In genomic region chr2:60855006-60855405, GRCm38 (mm10) we compare ENCODE assay signal across 8 mouse cellular contexts.
DNase-seq lines count a peak whose midpoint lies in the region; ATAC-seq and TF ChIP-seq lines count a peak whose summit lies in the region.

No protein-coding gene starts in this region.

- no peaks in the 10 kb centered on the region for H3K9me3 ChIP-seq in lung, postnatal 0 days (ENCODE audit: low read length)
- H3K9me3 ChIP-seq in forebrain, embryonic 16.5 days (ENCODE audit: control insufficient read depth, low read length): no peaks in the 10 kb centered on the region

- no peaks in the 10 kb centered on the region for H3K27me3 ChIP-seq in lung, postnatal 0 days (replicated peaks; ENCODE audit: insufficient read depth, low read length)
- no peaks in the 10 kb centered on the region for H3K27me3 ChIP-seq in forebrain, embryonic 16.5 days (replicated peaks; ENCODE audit: control insufficient read depth, insufficient read depth, low read length)

- 6% methylated on average over 4 of the region's 4 CpGs for whole genome bisulfite sequencing in lung, adult 2 months
- 11% methylated on average over 4 of the region's 4 CpGs for WGBS in lung, postnatal 0 days
- 59% methylated on average over 4 of the region's 4 CpGs for WGBS in forebrain, embryonic 16.5 days

- H3K36me3 ChIP-seq in lung, postnatal 0 days (ENCODE audit: insufficient read depth, low read length): no peaks in the 10 kb centered on the region
- no peaks in the 10 kb centered on the region for H3K36me3 ChIP-seq in forebrain, embryonic 16.5 days (ENCODE audit: control insufficient read depth, insufficient read depth)

- no peak overlapping the region for H3K4me3 ChIP-seq in lung, adult 2 months (replicated peaks; ENCODE audit: extremely low read depth, low read depth, low read length)
- H3K4me3 ChIP-seq in lung, postnatal 0 days (ENCODE audit: low read depth, low read length): no peak overlapping the region
- H3K4me3 ChIP-seq in forebrain, embryonic 16.5 days (replicated peaks; ENCODE audit: low read length): no peak overlapping the region

- TF ChIP-seq CTCF in lung, adult 2 months (IDR thresholded peaks at IDR 0.05; ENCODE audit: insufficient read depth, low read length): no peak
- no peak for TF ChIP-seq CTCF in lung, postnatal 0 days (IDR thresholded peaks at IDR 0.05)

- no peak for TF ChIP-seq POLR2A in lung, adult 2 months (IDR thresholded peaks at IDR 0.05; ENCODE audit: borderline replicate concordance, extremely low read depth, low read depth, low read length)

- peak; percentile 67 to 84 for DNase-seq in lung, adult 18-20 months
- DNase-seq in lung, adult 2 months: no peak
- DNase-seq in fat pad, adult 2 months (ENCODE audit: extremely low read depth, low read depth, low spot score): peak; percentile 39
- DNase-seq in kidney, adult 18-20 months: peak; percentile 44
- peak; percentile 82 for DNase-seq in lung, postnatal 0 days (ENCODE audit: low spot score)
- no peak for DNase-seq in spleen, postnatal 4 days (ENCODE audit: low spot score in 2 of 2)
- DNase-seq in cerebellum, postnatal 4 days (ENCODE audit: low spot score in 2 of 2): no peak

- TF ChIP-seq EP300 in lung, postnatal 0 days (IDR thresholded peaks at IDR 0.05): peak; percentile 21; the same call in 1 of the 2 replicates

- peak; percentile 83 for ATAC-seq in lung, postnatal 0 days
- ATAC-seq in forebrain, embryonic 16.5 days: no peak

- H3K4me1 ChIP-seq in lung, adult 2 months (ENCODE audit: control insufficient read depth, insufficient read depth, low read length): peaks cover 33% of the 10 kb centered on the region
- peaks cover 20% of the 10 kb centered on the region; the same call in 1 of the 2 replicates for H3K4me1 ChIP-seq in lung, postnatal 0 days (ENCODE audit: insufficient read depth, low read depth, low read length)
- H3K4me1 ChIP-seq in forebrain, embryonic 16.5 days (replicated peaks; ENCODE audit: control insufficient read depth, insufficient read depth, low read length): no peaks in the 10 kb centered on the region

- peak overlapping the region; percentile 4 for H3K27ac ChIP-seq in lung, postnatal 0 days (ENCODE audit: low read length)
- H3K27ac ChIP-seq in forebrain, embryonic 16.5 days (ENCODE audit: low read length): no peak overlapping the region

- H3K4me2 ChIP-seq in lung, postnatal 0 days (replicated peaks; ENCODE audit: low read depth, low read length): no peak overlapping the region
- H3K4me2 ChIP-seq in forebrain, embryonic 16.5 days (ENCODE audit: low read length): no peak overlapping the region

- H3K9ac ChIP-seq in lung, postnatal 0 days (replicated peaks; ENCODE audit: low read depth): no peak overlapping the region
- H3K9ac ChIP-seq in forebrain, embryonic 16.5 days (replicated peaks; ENCODE audit: low read depth, low read length): no peak overlapping the region

Comparison
In these comparisons a context has a peak if more than half of its experiments do, and no peak if none do; other contexts are left out.
1. DNase-seq: peak in lung, adult 18-20 months (2 of 2), fat pad, adult 2 months (single experiment), kidney, adult 18-20 months (single experiment) and lung, postnatal 0 days (single experiment); none in lung, adult 2 months (single experiment), spleen, postnatal 4 days (0 of 2) and cerebellum, postnatal 4 days (0 of 2).